Mouse (Mus musculus): Measurements from ENCODE around the gene Kcna6.

The Kcna6 gene

GRCm38 (mm10) chr6:126740211-126741142, at the start of gene Kcna6:
TSS of gene Kcna6 (minus strand) at chr6:126740674.
- in situ Hi-C loops (cut with MboI, MseI), result no loop called here

- in situ Hi-C loops (cut with MboI, MseI), result no loop called here
These were observed 48.4 kb upstream of the Kcna6 start for GRCm38 (mm10) chr6:126788863-126789262.

GRCm38 (mm10) chr6:126784206-126784605, 43.7 kb upstream of the Kcna6 start:
- in situ Hi-C loops (cut with MboI, MseI), result no loop called here

GRCm38 (mm10) chr6:126783651-126784066, 43.2 kb upstream of the Kcna6 start:
- in situ Hi-C loops (cut with MboI, MseI), result no loop called here

GRCm38 (mm10) chr6:126783056-126783455, 42.6 kb upstream of the Kcna6 start:
- in situ Hi-C loops (cut with MboI, MseI), result no loop called here

GRCm38 (mm10) chr6:126777889-126778288, 37.4 kb upstream of the Kcna6 start:
- in situ Hi-C loops (cut with MboI, MseI), result no loop called here

GRCm38 (mm10) chr6:126773873-126774272, 33.4 kb upstream of the Kcna6 start:
- in situ Hi-C loops (cut with MboI, MseI), result no loop called here

- in situ Hi-C loops (cut with MboI, MseI), result no loop called here
These were observed 31.9 kb upstream of the Kcna6 start for GRCm38 (mm10) chr6:126772326-126772725.

- in situ Hi-C loops (cut with MboI, MseI), result no loop called here
These were observed 29.8 kb upstream of the Kcna6 start for GRCm38 (mm10) chr6:126770146-126770731.

GRCm38 (mm10) chr6:126768957-126769665, 28.6 kb upstream of the Kcna6 start:
- in situ Hi-C loops (cut with MboI, MseI), result no loop called here

- in situ Hi-C loops (cut with MboI, MseI), result no loop called here
These were observed 27.4 kb upstream of the Kcna6 start for GRCm38 (mm10) chr6:126767610-126768532.

- in situ Hi-C loops (cut with MboI, MseI), result no loop called here
These were observed 26.1 kb upstream of the Kcna6 start for GRCm38 (mm10) chr6:126766552-126766951.

- in situ Hi-C loops (cut with MboI, MseI), result no loop called here
These were observed 24.2 kb upstream of the Kcna6 start for GRCm38 (mm10) chr6:126764563-126765091.

GRCm38 (mm10) chr6:126761362-126761761, 20.9 kb upstream of the Kcna6 start:
- in situ Hi-C loops (cut with MboI, MseI), result no loop called here

GRCm38 (mm10) chr6:126755729-126756411, 15.4 kb upstream of the Kcna6 start:
- in situ Hi-C loops (cut with MboI, MseI), result no loop called here

- in situ Hi-C loops (cut with MboI, MseI), result no loop called here
These were observed 12.0 kb upstream of the Kcna6 start for GRCm38 (mm10) chr6:126752520-126752919.

- in situ Hi-C loops (cut with MboI, MseI), result no loop called here
These were observed 5.4 kb upstream of the Kcna6 start for GRCm38 (mm10) chr6:126745888-126746287.

GRCm38 (mm10) chr6:126742610-126743009, 2.1 kb upstream of the Kcna6 start:
- in situ Hi-C loops (cut with MboI, MseI), result no loop called here

- in situ Hi-C loops (cut with MboI, MseI), result no loop called here
These were observed 906 bp downstream of the Kcna6 start for GRCm38 (mm10) chr6:126739326-126740210.
